Mouse (Mus musculus) kidney, postnatal 25 days (tissue): ENCODE data around the gene Tmem114.

Experiments
- DNase-seq, 2 experiments: peaks; one replicate each; pipeline ENCODE4 v3.0.0; 2021; ENCODE audit warnings: mixed read lengths in 2 of 2

The Tmem114 gene

DNA sequence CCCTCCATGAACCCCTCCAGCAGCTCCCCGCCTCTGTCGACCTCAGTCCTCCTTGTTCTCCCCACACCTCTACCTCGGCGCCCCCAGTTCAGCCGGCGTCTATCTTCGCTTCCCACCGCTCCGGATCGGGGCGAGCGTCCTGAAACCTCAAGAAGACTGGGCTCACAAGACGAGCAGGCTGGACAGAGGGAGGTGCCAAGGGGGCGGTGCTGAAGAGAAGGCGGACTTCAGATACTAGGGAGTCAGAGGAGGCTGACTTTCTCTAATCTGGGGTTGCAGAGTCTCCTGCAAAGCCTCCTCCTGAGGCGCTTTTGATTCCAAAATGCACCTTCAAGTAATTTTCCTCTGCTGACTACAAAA lies at the start of gene Tmem114:
Tmem114 (minus strand) TSS at position 166 of the 360 bp plus-strand sequence.
- DNase-seq, result peak in 1 of 2 experiments; percentile 54

DNA sequence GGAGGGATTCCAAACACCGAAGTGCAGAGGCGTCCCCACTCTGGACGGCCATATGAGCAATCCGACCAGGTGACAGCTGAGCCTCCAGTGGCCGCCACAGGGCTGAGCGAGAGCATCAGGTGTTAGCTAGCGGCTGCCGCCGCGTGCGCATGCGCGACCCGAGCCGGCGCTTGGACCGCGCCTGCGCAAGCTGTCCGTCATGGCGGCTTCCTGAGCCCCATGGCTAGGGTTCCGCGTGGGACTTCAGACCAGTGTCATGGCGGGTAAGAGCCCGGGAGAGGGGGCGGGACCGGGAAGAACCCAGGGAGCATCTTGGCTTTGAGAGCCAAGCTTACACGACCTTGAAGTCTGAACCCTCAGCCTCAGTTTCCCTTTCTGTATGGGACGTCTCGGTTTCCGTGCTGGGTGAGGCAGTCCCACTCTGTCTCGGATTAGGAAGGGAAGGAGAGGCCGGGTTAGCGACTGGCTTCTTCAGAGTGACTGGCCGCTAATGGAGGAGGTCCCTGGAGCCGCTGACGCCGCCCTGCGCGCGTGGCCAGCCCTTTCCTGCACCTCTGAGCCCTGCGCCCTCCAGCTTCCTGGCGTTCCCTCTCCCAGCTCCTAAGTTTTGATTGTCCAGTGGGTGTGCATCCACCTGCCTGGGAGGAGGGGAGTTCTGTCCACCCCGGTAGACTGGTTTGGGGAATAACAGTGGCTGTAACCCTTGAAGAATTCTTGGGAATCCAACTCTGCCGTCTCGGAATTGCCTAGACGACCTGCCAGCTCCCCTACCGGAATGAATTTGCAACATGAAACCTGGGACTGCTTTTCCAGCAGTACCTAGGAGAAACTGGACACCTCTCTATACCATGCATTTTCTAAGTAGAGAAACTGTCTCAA lies 45.9 kb upstream of the Tmem114 start, which contains the start of gene Mettl22:
Mettl22 (plus strand) TSS at position 186 of the 879 bp plus-strand sequence.
- DNase-seq, result peak; percentile 88 to 95

DNA sequence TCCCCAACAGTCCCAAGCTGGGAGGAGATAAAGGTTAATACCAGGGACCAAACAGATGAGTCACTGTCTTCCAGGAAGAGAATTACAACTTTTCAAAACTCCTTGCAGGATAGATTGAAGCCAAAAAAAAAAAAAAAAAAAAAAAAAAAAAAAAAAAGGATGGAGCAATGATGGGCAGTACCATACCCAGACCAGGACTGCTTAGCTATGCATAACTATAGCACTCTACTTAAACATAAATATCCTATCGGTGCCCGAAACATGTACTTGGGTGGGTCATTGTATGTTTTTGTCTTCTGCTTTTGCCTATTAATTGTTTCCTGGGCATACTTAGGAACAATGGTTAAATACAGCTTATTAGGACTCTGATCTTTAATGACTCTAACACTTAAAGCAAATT lies 45.2 kb upstream of the Tmem114 start:
- no peak for DNase-seq

DNA sequence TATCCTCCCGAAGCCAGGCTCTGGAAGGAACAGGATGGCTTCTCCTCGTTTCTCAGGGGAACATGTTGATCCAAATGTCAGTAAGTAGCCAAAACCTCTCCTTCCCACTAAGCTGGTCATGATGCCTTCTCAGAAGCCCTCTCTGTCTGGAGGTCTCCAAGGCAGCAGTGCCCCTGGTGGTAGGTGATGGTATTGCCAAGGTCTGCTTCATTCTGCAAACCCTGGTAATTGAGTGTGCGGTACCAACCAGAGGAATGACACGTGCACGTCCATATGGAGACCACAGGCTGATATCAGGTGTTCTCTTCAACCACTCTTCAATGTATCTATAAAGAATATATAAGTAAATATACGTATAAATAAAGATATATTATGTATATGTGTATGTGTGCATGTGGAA lies 34.2 kb upstream of the Tmem114 start:
- peak; percentile 48 to 76 for DNase-seq

DNA sequence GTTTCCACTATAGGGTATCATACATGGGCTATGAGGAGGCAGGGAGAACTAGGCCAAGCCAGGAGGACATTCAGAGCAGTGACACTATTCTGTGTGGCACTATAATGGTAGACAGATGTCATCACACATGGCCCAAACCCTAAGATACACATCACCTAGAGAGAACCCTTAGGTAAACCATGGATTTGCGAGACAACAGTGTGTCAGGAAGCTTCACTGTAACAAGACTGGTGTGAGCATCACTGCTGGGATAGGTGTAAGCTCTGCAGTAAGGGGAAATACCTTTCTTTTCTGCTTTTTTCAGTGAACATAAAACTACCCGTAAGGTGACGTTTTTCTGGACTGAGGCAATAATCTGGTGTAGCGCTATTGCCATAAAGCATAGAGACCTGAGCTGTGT lies 33.5 kb upstream of the Tmem114 start:
- no peak for DNase-seq

DNA sequence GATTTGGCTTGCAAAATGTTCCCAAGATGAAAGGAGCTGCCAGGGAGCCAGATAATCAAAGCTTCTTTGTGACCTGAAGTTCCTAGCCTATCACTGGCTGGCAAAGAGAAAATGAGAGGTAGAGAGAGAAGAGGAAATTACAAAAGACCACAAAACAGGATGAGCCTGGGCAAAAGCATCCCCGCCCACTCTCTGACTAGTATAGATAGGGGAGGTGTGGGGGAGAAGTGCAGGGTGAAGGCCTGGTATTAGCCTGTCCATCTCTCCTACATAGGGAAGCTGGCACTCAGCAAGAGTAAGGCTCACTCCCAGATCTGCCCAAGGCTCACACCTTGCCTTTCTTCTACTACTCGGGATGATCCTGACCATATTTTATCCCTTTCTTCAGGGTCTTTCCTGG lies 30.3 kb upstream of the Tmem114 start:
- DNase-seq, result no peak

DNA sequence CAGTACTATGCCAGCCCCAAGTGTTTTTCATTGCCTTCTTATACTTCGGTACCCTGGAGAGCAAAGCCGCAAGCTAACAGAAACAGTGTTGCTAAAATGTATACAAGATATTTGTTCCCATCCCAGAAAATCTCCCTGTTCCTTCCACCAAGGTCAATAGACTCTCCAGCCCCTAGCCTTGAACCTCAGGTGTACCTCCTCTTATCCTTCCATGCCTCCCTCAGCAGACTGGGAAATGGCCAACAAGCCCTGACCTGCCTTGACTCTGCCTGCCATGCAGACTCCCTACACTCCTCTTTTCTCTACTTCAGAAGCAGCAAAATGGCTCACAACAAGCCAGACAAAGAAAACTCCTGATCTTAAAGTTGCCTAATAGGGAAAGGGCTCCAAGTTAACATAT lies 28.4 kb upstream of the Tmem114 start:
- no peak for DNase-seq

DNA sequence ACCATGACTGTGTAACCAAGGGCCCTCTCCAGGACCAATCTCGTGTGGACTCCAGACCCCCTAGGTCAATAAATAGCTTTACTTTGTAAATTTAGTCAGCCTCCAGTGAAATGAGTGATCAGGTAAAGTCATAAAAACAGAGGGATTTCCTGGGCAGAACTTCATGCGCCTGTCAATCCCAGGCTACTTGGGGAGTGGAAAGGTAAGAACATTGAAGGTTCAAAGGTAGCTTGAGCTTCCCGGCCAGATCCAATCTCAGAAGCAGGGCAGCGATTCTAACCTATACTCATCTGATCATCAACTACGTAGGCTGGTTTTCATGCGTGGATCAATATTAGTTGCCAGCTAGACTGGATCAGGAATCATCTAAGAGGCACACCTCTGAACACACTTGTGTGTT lies 21.3 kb upstream of the Tmem114 start:
- DNase-seq, result no peak

DNA sequence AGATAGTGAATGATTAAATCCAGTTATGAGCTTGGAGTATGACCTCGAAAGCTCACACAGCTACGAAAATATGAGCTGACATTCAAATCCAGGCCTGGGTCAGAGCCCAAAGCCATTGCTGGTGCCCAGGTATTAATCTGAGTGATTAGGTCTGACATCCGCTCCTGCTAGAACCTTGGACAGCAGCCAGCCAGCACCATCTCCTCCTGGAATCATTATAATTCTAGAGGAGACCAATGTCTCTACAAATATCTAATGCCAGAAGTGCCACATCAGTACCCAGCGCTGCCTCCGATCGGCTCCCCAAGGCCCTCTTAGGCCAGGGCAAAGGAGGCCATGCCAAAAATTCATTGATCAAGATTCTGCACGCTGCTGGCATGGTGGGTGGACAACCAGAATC lies 20.0 kb upstream of the Tmem114 start:
- DNase-seq, result no peak

DNA sequence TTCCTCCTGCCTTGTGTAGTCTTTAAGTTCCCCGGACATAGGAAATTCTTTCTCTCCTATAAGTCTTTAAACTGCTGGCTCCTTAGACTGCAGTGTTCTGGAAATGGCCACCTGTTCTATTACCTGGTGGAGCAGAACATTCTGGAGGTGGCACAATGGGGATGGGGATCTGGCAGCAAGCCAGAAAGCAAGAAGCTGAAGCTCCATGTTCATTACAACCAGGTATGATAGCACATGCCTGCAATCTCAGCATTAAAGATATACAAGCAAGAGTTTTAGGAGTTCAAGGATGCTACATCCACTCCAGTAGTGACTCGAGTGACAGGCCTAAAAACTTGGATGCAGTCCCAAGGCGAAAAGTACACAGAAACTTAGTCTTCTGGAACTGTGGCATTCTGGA lies 7.7 kb upstream of the Tmem114 start:
- no peak for DNase-seq

DNA sequence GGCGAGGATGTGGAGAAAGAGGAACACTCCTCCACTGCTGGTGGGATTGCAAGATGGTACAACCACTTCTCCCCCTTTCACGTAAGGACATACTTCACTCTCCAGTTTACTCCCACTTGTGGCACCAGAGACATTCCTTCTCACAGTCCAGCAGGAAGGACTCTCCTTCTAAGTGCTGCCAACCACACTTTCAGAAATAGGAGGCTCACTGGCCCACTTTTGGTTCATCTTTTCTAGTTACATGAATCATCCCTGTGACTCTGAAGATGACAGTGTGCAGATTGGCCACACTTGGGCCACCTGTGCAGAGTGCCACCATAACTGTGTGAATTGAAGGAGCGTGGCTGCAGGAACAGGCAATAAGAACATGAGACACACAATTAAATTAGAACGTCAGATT lies 4.6 kb upstream of the Tmem114 start:
- no peak for DNase-seq

DNA sequence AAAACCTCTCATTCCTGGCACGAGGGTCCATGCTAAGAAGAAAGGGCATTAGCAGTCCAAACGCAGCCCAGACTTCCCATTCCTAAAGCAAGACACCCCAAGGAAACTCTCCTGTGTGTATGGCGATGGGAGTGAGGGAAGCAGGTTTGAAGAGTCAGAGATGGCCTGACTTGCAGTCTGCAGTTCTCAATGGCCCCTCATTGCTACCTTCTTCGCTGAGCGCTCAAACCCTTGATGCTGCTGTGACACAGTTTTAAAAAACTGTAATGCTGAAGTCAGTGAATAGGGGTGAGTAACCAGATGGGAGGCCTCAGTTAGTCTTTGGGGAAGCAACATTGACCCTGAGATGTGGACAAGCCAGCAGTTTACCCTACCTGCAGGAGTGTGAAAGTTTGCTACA lies 800 bp upstream of the Tmem114 start:
- DNase-seq, result no peak

DNA sequence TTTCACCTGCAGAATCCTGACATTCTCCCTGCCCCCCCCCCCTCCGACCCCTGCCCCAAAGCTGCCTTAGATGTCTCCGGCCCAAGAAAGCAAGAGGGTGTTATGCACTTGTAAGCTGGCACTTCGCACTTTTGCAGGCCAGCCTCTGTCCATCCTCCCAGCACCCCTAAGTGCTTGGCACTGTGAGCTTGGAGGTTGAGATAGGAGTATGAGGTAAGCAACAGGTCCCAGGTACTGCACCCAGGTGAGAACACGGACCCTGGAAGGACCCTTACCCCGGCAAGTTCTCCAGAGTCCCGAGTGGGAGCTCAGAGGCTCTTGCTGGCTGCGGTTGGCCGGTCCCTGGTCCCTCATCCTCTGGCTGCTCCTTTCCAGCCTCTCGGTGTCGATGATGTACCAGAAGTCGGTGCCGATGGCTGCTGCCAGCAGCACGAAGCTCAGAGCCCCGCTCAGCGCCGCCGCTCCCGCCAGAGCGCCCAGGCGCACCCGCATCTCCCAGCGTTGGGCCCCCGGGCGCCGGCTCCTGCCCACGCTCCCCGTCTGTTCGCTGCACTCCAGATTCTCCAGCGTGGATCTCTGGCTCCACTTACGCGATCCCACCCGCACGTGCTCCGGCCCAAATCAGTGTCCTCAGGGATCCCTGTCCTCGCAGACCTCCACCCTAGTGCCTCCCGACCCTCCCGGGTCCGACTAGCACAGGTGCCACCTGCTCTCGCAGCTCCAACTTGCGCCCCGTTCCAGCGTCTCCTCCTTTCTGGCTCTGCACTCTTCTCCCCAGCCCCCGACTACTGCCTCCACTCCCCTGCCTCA lies 570 bp downstream of the Tmem114 start:
- DNase-seq, result no peak

DNA sequence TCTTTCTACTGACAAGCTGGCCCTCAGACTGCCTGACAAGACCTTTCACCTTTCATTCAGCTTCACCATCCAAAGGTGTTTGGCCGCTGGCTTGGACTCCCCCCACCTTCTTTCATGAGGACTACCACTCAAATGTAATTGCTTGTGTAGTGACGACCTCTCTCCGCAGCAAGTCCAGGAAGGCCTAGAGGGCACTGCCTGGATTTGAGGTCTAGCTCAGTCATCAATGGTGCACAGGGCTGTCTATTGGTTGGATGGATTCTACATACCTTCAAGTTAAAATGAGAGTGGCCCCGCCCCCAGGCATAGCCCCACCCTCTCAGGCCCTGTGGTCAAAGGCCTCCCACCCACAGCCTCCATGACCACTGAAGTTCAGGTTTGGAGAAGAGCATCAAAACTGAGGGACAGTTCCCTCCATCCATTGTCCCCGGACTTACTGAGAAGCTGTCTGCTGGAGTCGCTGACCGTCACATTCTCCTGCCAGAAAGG lies 1.3 kb downstream of the Tmem114 start:
- DNase-seq, result no peak

DNA sequence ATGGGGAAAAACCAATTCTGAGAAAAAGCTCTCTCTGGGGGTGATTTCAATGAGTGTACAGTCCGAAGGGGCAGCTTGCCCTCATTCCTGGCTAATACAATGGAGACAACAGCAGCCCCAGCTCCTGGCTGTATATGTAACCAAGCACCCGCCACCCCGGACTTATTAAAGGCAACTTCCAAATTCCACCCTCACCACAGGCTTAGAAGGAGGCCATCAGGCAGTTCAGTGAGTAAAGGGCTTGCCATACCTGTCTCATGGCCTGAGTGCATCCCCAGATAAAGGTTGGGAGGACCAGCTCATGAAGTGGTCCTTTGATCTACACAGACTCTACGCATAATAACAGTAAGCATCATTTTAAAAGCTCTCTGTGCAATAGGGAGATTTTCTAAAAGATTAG lies 4.1 kb downstream of the Tmem114 start:
- no peak for DNase-seq

DNA sequence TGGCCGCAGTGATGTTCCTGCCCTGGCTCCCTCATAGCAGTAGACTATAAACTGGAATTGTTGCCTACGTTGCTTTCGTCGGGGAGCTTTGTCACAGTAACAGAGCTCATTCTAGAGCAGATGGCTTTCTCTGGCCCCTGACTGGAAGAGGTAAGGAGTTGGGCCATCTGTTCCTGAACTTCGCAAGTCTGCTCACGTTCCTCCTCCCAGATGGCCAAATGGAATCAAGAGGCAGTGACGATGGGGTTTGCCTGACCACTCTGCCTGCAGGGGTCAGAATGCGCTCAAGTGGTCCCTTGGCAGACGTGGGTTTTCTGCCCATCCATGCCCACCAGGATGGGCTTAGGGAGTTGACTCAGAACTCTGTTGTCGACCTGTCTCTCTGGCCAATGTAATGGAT lies 4.6 kb downstream of the Tmem114 start:
- no peak for DNase-seq

DNA sequence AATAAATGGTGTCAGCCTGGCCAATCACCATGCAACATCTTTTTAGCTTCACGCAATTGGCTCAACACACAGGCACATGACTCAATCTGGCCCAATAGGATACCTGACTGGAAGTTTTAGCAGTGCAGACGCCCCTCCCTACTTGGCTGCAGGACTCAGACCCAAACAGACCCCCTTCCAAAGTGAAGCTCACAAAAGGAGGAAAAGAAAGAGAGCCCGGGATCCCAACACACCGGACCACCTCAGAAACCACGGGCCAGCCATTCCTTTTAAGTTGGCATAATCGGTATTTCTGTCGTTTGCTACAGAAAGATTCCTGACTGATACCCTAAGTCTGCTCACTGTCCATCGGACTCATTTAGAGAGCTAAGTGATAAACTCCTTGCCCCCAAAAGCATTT lies 5.3 kb downstream of the Tmem114 start:
- no peak for DNase-seq

DNA sequence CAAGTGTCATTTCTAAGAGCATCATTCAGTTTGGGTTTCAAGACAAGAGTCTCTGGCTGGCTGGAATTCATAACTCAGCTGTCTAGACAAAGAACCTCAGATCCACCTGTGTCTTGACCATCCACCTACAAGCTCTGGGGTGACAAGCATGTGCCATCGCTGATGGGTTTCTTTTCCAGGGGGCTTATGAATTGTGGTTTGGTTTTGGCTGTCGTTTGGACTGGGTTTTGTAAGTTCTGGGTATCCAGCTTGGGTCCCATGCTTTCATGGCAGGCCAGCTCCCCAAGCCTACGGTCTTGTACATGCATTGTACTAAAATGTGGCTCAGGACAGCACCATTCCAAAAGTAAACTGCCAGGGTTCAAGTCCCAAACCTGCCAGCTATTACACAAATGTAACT lies 6.8 kb downstream of the Tmem114 start:
- peak in 1 of 2 experiments; percentile 13 for DNase-seq

DNA sequence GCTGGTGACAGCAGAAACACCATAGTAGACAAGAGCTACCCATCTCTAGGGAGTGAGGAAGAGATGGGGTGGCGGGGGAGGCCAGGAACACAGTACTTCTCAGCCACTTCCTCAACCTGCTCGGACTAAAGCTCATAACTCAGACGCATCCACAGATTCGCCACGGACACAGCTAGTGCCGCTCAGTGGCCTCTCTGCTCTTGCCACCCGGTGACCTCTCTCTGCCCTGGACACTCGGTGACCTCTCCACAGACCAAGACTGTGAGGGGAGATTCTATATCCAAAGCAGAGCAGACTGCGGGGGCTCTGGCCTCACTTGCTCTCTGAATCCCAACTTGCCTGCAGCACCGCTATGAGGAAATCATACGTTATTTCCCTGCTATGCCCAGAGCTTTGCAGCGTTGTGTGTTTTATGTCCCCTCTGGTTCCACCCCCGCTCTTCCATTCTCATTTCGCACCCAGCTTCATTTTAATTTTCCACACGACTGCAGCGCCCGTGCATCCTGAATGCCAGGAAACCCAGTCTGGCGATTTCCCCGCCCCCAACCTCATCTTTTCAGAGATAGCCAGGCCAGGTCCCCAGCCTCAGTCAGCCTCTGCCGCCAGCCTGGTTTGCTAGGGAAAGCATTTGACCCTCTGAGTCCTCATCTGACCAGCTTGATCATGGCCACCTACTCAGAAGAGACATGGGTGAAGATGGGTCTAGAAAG lies 7.8 kb downstream of the Tmem114 start:
- DNase-seq, result peak in 1 of 2 experiments; percentile 24

DNA sequence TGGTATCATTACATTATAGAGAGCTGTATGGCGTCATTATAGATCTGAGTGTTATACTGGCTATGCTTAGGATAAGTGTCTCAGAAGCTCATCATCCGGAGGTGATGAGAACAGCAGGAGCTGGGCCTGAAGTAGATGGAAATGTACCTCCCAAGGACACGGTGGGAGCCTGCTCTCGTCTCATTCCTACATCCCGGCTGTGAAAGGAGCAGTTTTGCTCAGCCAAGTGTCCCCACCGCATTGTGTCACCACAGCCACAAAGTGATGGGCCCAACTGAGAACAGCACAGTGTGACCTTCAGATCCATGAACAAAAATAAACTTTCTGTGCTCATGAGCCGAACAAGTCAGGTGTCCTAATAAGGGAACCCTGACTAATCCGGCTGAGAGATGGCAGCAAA lies 8.9 kb downstream of the Tmem114 start:
- peak in 1 of 2 experiments; percentile 17 for DNase-seq

DNA sequence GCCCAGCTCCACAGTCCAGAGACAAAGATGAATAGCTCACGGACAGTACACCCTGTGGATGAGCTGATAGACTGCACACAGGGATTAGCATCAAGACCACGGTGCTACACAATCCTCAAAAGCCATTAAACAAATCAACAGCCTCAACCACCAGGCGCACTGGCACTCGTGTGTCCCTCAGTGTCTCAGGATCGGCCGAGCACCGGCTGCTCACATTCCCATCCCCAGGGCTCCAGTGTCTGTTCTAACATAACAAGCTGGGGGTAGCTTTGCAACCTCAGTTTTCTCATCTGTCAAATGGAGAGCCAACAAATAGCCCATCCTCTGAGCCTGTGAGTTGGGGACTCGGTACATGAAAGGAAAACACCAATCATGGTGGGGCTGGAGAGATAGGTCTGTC lies 11.5 kb downstream of the Tmem114 start:
- DNase-seq, result peak in 1 of 2 experiments; percentile 18

DNA sequence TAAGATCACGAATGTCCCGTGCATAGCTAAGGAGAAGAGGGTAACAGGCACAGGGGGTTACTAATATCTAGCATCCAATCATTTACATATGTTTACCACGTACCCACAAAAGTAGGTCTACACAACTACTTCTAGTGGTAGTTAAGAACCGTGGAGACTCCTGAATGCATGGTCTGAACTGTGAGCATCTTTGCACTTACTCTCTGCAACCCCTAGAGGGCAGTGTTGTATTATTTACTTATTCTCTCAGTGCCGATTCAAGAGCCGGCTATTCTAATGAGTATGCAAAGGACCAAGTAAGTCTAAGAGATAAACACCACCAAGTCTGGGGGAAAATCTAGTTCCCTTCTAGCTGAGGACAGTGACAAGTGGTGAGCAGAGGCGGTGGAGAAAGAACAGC lies 12.7 kb downstream of the Tmem114 start:
- peak; percentile 11 to 17 for DNase-seq

DNA sequence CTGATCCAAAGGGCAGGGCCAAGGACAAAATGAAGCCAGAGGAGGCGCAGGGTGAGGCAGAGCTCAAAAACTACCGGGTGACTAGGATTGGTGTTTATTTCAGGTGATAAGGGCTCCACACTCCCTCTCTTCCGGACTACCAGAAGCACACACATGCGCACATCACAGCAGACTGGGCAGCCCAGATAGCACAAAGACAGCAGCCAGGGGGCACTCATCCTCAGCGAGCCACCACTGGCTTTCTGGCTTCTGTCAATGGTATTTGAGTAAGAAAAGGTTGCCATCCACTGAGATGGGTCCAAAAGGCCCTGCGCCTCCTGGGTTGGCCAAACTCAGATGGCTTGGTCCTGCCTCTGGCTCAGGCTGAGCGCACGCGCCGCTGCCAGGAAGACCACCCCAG lies 15.7 kb downstream of the Tmem114 start:
- DNase-seq, result peak in 1 of 2 experiments; percentile 18
